Mouse (Mus musculus) layer of hippocampus, adult 9-10 months (tissue): ENCODE data around the gene Ten1.

Source experiments
- DNase-seq: peaks from one replicate; pipeline ENCODE4 v3.0.0; 2022; ENCODE audit warnings: low spot score

Ten1 gene

DNA sequence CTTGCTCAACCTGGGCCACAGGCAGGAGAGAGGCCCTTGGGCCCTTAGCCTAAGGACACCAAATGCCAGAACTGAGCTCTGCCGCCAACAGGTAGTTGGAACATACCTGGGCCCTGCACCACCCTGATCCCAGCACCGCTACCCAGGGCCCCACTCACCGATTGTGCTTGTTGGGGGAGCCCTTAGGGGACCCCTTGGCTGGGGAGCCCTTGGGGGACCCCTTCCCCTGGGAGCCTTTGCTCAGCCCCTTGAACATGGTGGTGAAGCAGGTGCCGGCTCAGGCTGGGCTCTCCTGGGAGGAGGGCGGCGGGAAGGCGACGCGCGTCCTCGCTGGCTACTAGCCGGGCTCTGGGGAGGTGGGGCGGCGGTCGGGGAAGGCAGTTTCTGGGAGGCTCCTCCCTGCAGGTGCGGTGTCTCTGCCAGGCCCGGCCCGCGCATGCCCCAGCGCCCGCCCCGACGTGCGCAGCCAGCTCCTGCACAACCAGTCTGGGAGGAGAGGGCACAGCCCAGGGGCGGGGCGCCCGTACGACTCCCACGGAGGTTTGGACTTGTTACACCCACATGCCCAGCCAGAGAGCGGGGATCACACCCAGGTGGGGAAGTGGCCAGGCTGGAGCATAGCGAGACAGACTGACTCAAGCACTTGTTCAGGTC, 39.2 kb downstream of the Ten1 start, which contains the start of gene Evpl:
Evpl (minus strand) TSS at position 336 of the 654 bp plus-strand sequence.
- no peak for DNase-seq

DNA sequence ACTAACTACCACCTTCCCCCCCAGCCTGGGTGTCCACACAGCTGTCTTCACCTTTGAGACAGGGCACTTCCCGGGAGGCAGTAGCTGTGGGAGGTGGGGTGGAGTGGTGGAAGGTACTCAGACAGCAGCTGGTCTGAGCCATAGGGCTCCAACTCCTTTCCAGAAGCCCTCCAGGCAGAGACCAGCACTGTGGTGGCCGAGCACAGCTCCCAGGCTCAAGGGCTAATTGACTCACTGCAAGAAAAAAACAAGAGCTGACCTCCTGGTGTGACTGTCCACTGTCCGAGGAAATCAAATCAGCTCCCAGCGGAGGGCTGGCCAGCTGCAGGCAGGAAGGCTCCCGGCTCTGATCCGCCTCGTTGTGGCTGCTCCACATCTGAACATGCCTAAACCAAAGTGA, 41.1 kb downstream of the Ten1 start:
- no peak for DNase-seq

DNA sequence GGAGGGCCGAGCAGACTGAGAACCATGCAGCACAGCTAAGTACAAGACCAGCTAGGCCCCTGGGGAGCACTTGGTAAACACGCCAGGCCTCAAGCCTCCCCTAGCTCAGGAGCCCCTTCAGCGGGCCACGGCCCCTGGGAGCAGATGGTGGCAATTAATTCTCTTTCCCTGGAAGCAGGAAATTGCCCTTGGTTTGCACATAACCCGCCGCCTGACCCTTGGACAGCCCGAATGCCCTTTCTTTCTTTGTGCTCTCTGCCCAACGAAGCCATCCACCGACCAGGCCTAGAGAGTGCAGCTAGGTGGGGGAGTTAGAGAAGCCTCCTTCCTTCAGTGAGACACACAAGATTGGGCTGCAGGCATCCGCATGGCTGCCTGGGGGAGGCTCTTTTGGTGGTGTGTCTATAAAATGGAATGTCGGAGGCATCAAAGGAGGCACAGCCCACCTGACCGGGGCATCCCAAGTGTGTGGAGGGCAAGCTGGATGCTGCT, 43.1 kb downstream of the Ten1 start:
- DNase-seq = no peak

- DNase-seq = no peak
Measured at GRCm38 (mm10) chr11:116244580-116244979, 45.9 kb downstream of the Ten1 start.

DNA sequence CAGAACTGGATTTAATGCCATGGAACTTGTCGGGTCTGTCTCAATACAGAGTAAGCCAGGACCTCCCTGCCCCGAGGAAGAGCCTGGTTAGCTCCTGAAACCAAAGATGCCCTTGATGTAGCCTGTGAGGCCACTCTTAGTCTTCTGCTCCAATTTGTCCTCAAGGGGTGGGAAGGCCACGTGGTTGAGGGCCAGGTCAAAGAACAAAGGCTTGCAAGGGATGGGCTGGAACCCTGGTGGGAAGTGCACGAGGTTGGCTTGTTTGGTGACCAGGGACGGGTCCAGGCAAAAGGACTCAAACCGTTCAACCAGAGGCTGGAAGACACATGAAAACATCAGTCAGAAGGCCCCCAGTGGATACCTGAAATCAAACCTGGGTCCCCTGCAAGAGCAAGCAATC, 47.0 kb downstream of the Ten1 start:
- DNase-seq = no peak

DNA sequence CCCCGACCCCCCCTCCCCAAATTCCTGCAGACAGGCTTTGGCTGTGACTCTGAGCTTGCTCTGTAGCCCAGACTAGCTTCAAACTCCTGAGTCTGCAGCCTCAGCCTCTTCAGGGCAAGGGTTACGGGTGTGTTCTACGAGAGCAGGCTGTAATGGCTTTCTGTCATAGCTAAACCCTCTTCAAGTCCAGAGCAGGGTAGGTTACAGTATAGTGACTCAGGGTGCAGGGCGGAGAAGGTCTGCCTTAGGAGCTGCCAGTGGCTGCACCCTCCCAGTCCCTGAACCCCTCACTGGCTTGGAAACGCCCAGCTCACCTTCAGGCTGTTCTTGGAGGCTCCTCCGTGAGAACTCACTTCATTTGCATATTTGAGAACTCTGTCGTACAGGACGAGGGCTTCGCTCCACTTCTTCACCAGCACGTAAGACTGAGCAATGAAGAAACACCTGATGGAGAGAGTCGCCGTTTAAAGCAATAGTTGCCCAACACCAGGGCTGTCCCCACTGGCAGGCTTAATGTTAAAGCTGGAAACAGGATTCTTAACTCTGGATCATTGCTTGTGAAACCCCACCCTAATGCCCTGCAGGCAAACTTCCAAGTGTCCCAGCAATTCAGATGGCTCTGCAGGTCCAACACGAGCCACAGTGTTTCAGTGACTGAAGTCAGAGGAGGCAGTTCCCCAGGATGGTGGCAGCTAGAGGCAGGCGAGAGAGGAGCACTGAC, 49.0 kb downstream of the Ten1 start:
- no peak for DNase-seq

- no peak for DNase-seq
Measured at GRCm38 (mm10) chr11:116250898-116251297, 52.2 kb downstream of the Ten1 start.

- no peak for DNase-seq
Measured at GRCm38 (mm10) chr11:116253076-116253600, 54.5 kb downstream of the Ten1 start.

DNA sequence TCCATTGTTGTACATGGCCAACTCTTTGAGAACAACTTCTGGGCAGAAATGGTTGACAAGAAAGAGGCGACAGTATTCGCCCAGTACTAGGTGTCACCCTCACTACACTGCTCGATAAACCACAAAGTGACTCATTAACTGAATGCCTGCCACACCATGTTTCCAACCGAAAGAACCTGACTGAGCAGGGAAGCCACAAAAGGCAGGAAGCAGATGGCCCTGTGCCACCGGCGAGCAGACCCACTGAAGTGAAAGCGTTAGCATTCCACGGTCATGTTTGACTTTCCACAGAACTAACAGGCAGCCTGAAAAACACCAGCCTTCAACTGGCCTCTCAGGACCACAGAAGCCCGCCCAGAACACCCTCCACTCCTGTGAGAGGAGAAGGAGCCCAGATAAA, 56.0 kb downstream of the Ten1 start:
- no peak for DNase-seq

- no peak for DNase-seq
Measured at GRCm38 (mm10) chr11:116255090-116255981, 56.7 kb downstream of the Ten1 start.

DNA sequence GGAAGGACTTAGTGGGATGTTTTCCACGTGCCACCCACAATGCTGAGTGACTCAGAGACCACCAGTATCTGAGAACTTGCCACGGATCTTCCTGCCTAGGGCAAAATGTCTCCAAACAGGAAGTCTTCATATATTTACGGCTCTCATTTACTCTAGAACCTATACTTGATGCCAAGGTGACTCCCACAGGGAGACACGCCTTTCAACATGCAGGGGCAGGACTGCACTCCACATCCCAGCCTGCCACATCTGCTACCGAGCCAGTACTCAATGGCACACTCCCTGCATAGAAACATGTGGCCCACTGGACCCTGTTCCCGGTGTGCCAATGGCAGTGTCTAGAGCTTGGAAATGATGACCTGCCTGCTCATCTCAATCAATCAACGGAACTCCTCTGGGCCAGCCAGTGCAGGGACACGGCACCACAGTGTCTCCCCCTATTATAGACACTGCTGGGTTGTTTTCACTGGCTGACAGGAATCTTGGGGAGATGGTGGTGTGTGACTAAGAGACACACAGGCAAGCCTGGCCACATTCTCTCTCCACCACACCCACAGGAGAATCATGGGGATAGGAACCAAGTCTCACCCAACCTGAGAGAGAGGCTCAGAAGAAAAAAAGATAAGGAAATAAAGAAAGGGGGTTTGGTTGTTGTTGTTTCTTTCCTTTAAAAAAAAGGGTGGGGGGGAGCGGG, 57.5 kb downstream of the Ten1 start:
- no peak for DNase-seq

- DNase-seq = no peak
Measured at GRCm38 (mm10) chr11:116259461-116259860, 60.8 kb downstream of the Ten1 start.

GRCm38 (mm10) chr11:116260259-116260658, 61.6 kb downstream of the Ten1 start:
- no peak for DNase-seq
